Mouse (Mus musculus) forebrain, embryonic 10.5 days (tissue): ENCODE measurements around the gene Pax2. TPM values are rescaled to one million over a fixed set of nuclear protein-coding genes. Genes with fewer than 3 reads are reported as not detected.

Experiments
- DNase-seq: peaks from one replicate; pipeline ENCODE4 v3.0.0-alpha.2; 2017; ENCODE audit warnings: low spot score; ENCODE audit errors: extremely low spot score
- H3K27ac ChIP-seq: fragments of 300-500 bp; sonication (generic); 2 replicates; pipeline ENCODE4 v1.5.1; 2016; ENCODE audit warnings: mild to moderate bottlenecking
- H3K27me3 ChIP-seq: fragments of 300-500 bp; sonication (generic); 2 replicates; pipeline ENCODE4 v1.6.1; 2016; ENCODE audit warnings: mild to moderate bottlenecking; ENCODE audit not compliant: poor library complexity, severe bottlenecking
- H3K36me3 ChIP-seq: fragments of 300-500 bp; sonication (generic); replicated peaks from 2 replicates; pipeline ENCODE4 v1.6.1; 2016; ENCODE audit warnings: mild to moderate bottlenecking, moderate library complexity
- H3K4me1 ChIP-seq: fragments of 300-500 bp; sonication (generic); 2 replicates; pipeline ENCODE4 v1.6.1; 2016
- H3K4me3 ChIP-seq: fragments of 300-500 bp; sonication (generic); 2 replicates; pipeline ENCODE4 v1.5.1; 2016; ENCODE audit warnings: mild to moderate bottlenecking, moderate library complexity
- H3K9me3 ChIP-seq: fragments of 300-500 bp; sonication (generic); 2 replicates; pipeline ENCODE4 v1.6.1; 2016; ENCODE audit warnings: mild to moderate bottlenecking, moderate library complexity
- WGBS: fragments of 180-500 bp; shearing (Covaris S2); methylation state at CpG from one replicate; pipeline ENCODE4 v1.1.7; 2016; 5-methylcytosine and 5-hydroxymethylcytosine counted together
- polyA plus RNA-seq: library from polyadenylated mRNA; unstranded; fragments of >200 nt; fragmentation: Nextera tagmentation; extraction: Ambion mirVana; gene quantifications from 2 replicates; pipeline ENCODE4 v1.2.1, GENCODE M21; 2016

The Pax2 gene
- 0.56 and 0.81 TPM in 2 replicates for polyA plus RNA-seq

DNA sequence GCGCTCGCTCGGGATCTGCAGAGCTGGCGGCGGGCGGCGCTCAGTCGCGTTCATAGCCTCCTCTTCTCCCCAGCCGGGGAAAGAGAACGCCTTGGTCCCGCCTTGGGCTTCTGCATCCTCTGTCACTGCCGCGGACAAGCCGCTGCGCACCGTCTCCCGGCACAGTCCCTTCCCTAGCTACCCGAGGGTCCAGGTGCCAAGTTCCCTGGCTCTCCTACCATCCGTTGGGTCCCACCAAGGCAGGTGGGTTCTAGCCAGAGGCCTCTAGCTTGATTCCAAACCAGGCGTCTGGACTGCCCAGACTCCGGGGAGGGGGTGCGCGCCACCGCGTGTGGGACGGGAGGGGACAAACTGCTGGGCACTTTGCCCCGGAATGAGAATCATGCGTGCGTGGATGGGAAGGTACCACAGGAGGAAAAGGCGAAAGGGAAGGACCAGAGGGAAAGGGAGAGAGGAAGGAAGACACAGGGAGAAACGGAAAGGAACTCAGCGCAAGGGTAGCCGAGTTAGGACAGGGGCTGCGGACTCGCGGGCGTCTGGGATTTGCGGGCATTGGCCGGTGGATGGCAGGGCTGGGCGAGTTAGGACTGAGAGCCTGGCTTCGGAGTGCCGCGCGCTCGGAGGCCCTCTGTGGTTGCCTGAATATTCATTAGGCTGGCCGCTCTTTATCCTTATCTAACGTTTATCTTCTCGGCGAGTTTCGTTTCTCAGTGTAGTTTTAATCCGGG lies at the start of gene Pax2:
Gene Pax2, plus strand, starts transcription at position 353 of the 728 bp plus-strand sequence.
- peaks cover 100% of the 10 kb centered on the region for H3K27me3 ChIP-seq
- H3K9me3 ChIP-seq, result no peaks in the 10 kb centered on the region
- DNase-seq, result peak; percentile 62
- H3K4me3 ChIP-seq, result peak within 1 kb of the TSS; percentile 59
- H3K36me3 ChIP-seq, result no peaks in the 10 kb centered on the region
- peaks cover 89% of the 10 kb centered on the region for H3K4me1 ChIP-seq
- peak within 1 kb of the TSS; percentile 66 for H3K27ac ChIP-seq
- under 1% methylated on average over 52 of the region's 52 CpGs for WGBS

DNA sequence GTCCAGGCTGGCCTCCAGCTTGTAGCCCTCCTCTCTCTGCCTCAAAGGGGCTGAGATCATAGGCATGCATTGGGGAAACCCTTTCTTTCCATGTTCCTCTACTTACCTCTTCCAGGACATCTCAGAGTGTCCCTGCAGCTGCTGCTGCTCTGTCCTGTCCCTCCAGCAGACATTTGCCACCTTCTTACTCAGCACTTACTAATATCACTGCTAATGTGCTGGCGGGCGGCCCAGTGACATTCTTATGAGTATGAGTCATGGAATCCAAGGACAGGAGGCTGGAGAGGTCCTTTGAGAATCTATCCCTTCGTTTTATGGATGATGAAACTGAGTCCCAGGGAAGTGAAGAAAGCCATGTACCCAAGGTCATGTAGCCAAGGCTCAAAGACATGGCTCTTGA lies 47.0 kb upstream of the Pax2 start:
- H3K9me3 ChIP-seq, result peaks cover 7% of the 10 kb centered on the region; the same call in 1 of the 2 replicates
- DNase-seq, result no peak
- peaks cover 31% of the 10 kb centered on the region for H3K27me3 ChIP-seq
- H3K36me3 ChIP-seq, result no peaks in the 10 kb centered on the region
- 84% methylated on average over 3 of the region's 3 CpGs for WGBS
- no peaks in the 10 kb centered on the region for H3K4me1 ChIP-seq
- H3K4me3 ChIP-seq, result no peak overlapping the region
- H3K27ac ChIP-seq, result no peak overlapping the region

DNA sequence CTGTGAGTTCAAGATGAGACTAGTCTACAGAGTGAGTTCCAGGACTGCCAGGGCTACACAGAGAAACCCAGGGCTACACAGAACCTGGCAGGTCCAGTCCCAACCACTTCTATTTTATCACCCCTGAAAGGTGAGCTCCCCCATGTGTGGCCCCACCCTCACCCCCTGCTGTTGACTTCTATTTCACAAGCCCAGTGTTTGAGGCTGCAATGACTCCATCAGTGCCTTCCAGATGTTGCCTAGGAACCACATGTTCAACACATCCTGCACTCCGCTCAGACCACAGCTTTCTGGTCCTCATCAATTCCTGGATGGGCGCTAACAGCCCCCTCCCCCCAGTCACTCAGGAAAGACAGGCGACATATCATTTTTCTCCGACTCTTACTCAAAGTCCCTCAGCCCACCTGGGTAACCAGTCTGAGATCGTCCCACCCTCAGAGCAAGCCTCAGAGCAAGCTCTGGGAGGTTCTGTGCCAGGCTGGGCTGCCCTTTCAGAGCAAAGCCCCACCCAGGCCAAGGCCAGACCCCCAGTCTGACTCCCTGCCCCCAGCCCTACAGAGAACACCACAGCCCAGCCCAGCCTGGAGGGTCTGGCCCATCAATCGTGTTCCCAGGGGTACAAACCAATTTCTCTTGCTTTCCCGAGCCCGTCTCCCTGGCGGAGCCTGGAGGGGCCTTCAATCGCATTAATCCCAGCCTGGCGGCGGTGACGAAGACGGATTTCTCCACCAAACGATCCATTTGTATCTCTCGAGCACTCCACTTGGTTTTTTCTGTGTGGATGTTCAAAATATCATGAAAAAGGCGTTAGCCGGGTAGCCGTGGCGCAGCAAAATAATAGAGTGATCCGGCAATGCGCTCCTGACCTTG lies 38.9 kb upstream of the Pax2 start:
- 77% methylated on average over 22 of the region's 22 CpGs for WGBS
- Histone ChIP-seq H3K4me1 (peaks cover 20% of the 10 kb centered on the region), H3K9me3 (peaks cover 8% of the 10 kb centered on the region; the same call in 1 of the 2 replicates), H3K27ac (no peak overlapping the region), H3K27me3 (peaks cover 70% of the 10 kb centered on the region), H3K4me3 (no peak overlapping the region), H3K36me3 (no peaks in the 10 kb centered on the region)
- no peak for DNase-seq

DNA sequence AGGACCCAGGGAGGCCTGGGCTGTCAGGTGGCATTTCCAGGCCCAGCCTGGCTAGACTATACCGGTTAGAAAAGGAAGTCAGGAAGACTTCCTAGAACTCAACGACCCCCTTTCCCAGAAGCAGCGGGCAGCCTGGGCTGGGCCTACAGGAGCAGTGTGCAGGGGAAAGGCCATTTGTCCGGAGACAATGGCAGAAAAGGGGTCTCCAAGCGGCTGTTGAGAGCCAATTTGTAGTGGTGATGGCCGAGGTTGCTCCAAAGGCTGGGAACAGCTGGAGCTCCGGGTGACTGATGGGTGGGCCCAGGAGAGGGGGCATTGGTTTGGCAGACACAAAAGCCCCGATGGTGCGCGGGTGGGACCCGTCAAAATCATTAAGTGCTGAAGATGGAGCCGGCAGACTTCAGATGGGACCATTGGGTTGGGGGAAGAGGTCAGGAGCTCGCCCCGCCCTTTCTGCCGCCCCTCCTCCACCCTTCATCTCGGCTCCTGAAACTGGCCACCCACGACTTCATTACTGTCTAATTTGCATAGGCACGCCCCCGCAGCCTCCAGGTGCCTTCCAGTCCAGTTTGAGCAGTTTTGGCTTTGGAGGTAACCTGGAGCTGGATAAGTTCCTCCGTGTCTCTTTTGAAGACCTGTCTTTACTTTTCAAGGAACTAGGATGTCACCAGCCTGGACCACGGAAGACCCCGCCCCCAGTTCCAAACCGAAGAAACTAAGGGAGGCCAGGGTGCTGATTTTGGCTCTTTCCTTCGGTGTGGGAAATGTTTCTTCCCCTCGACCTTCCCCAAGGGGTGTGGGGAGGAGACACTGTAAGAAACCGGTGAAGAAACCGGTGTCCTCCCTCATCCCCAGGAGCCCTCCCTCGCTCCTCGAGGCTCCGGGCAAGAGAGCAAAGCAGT lies 36.3 kb upstream of the Pax2 start:
- H3K4me3 ChIP-seq, result peak overlapping the region; percentile 56
- peaks cover 92% of the 10 kb centered on the region for H3K27me3 ChIP-seq
- peaks cover 37% of the 10 kb centered on the region for H3K4me1 ChIP-seq
- no peaks in the 10 kb centered on the region for H3K9me3 ChIP-seq
- peak overlapping the region; percentile 44; the same call in 1 of the 2 replicates for H3K27ac ChIP-seq
- under 1% methylated on average over 30 of the region's 30 CpGs for WGBS
- DNase-seq, result no peak
- H3K36me3 ChIP-seq, result no peaks in the 10 kb centered on the region

DNA sequence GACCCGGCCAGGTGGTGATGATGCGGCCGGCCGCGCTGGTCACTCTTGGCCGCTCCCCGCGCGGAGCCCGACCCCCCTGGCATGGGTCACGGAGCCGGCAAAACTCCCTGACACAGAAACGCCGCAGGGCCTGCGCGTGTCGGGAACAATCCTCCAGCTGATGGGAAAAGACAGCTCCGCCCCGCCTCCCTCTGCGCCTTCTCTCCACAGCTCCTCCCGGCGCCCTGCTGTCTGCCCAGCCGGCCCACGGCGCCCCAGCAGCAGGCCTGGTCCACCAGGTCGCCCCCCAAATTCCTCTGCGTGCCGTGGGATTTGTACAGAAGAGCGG lies 35.7 kb upstream of the Pax2 start:
- peaks cover 39% of the 10 kb centered on the region for H3K4me1 ChIP-seq
- DNase-seq, result peak; percentile 57
- no peaks in the 10 kb centered on the region for H3K9me3 ChIP-seq
- H3K36me3 ChIP-seq, result no peaks in the 10 kb centered on the region
- H3K27me3 ChIP-seq, result peaks cover 94% of the 10 kb centered on the region
- peak overlapping the region; percentile 56 for H3K4me3 ChIP-seq
- under 1% methylated on average over 29 of the region's 29 CpGs for whole genome bisulfite sequencing
- peak overlapping the region; percentile 44; the same call in 1 of the 2 replicates for H3K27ac ChIP-seq

DNA sequence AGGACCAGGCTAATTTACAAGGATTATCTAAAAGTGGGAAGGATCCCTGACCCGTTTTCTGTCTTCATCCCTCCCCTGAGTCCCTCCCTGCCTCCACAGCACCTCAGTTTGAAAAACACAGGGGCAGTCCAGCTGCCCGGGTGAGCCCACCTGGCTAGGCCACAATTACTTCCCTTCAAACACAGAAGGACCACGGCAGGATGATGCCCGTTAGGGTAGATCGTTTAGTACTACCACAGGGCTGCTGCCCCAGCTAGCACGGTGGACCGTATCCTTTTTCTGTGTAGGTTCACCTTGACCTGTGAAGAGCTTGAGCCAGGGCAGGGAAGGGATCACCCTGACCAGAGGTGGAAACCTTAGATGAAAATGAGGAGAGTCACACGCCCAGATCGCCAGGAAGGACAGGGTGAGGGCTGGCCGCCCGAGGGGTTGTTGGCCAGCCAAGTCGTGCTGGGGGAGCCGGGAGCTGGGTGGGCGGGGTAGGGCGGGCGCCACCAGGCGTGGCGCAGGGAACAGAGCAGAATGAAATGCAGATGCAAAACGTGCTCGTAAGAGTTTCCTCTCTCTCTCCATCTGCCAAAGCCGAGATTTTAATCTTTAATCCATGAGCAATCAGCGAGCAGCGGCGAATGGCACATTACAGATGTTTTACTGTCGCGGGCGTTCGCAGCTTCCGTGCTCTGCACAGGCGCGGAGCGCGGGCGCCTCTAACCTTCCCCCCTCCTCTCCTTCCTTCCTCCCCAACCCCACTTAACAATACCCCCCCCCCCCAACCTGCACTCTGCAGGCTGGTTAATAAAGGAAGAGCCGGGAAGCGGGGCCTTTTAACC lies 32.0 kb upstream of the Pax2 start:
- Histone ChIP-seq H3K4me3 (peak overlapping the region; percentile 49), H3K27ac (no peak overlapping the region), H3K9me3 (no peaks in the 10 kb centered on the region), H3K36me3 (no peaks in the 10 kb centered on the region), H3K27me3 (peaks cover 96% of the 10 kb centered on the region), H3K4me1 (peaks cover 48% of the 10 kb centered on the region)
- no peak for DNase-seq
- WGBS, result under 1% methylated on average over 36 of the region's 36 CpGs

DNA sequence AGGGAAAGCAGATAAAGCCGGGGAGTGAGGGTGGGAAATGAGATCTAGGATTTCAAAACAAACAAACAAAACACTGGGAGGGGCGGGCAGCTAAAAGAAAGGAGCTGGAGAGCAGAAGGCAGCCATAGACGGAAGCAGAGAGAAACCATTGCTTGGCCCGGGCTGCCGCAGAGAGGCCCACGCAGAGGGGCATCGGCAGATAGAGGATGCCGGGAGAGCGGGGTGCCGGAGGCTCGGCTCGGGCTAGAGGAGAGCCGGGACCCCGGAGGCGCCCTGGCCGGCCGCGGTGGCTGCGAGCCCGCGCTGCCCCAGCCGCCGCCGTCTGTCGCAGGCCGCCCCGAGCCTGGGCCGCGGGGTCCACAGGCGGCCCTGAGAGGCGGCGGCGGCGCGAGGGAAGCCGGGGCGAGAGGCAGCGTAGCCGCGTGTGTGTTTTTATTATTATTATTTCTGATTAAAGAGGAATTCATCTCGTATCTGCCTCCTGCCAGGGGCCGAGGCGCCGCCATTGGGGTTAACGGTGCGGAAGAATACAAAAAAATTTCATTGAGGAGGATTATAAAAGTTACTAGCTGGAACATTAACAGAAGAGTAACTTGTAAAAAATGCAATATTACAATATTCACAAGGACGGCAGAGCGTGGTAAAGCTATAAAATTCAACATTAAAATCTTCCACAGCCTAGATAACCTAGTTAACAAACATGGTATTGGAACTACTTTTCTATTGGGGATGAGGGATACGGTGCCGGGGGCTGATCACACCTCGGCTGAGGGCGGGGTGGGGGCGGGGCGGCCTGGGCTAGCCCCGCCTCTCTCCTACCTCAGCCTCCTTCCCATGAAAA lies 29.7 kb upstream of the Pax2 start:
- Histone ChIP-seq H3K27me3 (peaks cover 93% of the 10 kb centered on the region), H3K9me3 (no peaks in the 10 kb centered on the region), H3K4me1 (peaks cover 28% of the 10 kb centered on the region), H3K36me3 (no peaks in the 10 kb centered on the region), H3K27ac (peak overlapping the region; percentile 94), H3K4me3 (peak overlapping the region; percentile 71)
- under 1% methylated on average over 55 of the region's 55 CpGs for WGBS
- peak; percentile 69 for DNase-seq

DNA sequence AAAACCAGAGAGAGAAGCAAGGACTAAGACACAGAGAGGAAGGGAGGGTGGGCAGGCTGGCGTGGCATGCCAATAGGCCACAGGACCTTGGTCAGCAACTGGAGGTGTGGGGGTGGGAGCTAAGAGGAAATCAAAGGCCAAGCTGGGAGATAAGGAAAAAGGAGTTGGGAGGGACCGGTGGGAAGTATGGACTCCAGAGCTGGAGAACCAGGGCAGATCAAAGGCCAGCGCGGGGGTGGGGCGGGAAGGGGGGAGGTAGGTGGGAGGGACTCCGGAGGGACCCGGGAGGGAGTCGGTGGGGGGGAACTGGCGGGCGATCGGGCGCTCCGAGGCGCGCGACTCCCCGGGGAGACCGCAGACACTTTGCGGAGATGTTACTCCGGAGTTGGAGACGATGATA lies 21.7 kb upstream of the Pax2 start:
- H3K4me1 ChIP-seq, result peaks cover 16% of the 10 kb centered on the region
- H3K36me3 ChIP-seq, result no peaks in the 10 kb centered on the region
- H3K27me3 ChIP-seq, result peaks cover 97% of the 10 kb centered on the region
- H3K4me3 ChIP-seq, result peak overlapping the region; percentile 38
- 0 out of 2 replicates have a peak, but pooled peaks cover under 1% of the 10 kb centered on the region for H3K9me3 ChIP-seq
- DNase-seq, result no peak
- WGBS, result under 1% methylated on average over 21 of the region's 21 CpGs
- no peak overlapping the region for H3K27ac ChIP-seq

DNA sequence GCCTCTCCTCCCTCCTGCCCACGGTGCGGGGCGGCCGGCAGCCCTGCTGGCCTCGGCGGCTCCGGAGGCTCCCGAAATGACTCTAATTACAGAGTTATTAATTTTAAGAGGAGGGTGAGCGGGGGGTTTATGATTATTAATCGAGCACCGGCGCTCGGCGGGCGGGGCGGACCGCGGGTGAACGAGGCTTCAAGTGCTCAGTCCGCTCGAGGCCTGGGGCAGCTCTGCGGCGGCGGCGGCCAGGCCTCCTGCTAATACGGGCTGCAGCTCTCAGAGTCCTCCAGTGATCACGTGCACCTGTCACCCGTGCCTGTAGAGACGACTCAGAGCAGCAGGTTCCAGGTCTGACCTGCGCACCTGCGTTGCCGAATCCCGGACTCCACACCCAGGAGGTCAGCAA lies 21.2 kb upstream of the Pax2 start:
- peaks cover 97% of the 10 kb centered on the region for H3K27me3 ChIP-seq
- H3K4me3 ChIP-seq, result peak overlapping the region; percentile 38
- no peaks in the 10 kb centered on the region for H3K36me3 ChIP-seq
- H3K9me3 ChIP-seq, result peaks cover 5% of the 10 kb centered on the region; the same call in 1 of the 2 replicates
- DNase-seq, result peak; percentile 46
- 2% methylated on average over 33 of the region's 33 CpGs for WGBS
- no peak overlapping the region for H3K27ac ChIP-seq
- peaks cover 16% of the 10 kb centered on the region for H3K4me1 ChIP-seq

DNA sequence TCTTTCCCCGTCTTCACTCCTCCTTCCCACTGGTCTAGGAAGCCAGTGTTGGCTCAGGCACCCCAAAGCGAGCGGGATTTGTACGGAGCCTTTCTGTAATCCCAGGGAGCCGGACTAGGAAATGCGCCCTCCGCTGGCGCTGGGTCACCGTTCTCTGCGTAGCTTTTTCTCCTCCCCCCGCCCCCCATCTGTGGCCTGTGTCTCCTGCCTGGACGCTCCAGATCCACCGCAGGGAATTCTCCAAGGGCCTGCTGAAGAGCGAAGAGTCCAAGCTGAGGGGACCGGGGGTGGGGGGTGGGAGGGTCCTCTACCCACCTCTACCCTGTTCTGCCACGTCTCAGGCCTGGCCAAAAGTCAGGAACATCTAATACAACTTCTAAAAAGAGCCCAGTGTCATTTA lies 15.5 kb upstream of the Pax2 start:
- peak; percentile 24 for DNase-seq
- Histone ChIP-seq H3K4me1 (peaks cover 33% of the 10 kb centered on the region), H3K4me3 (peak overlapping the region; percentile 7; the same call in 1 of the 2 replicates), H3K27ac (no peak overlapping the region), H3K36me3 (no peaks in the 10 kb centered on the region), H3K27me3 (peaks cover 100% of the 10 kb centered on the region), H3K9me3 (peaks cover 5% of the 10 kb centered on the region; the same call in 1 of the 2 replicates)
- WGBS, result 1% methylated on average over 16 of the region's 16 CpGs
